ENCODE assay signal across 21 mouse cellular contexts in the genomic region with DNA sequence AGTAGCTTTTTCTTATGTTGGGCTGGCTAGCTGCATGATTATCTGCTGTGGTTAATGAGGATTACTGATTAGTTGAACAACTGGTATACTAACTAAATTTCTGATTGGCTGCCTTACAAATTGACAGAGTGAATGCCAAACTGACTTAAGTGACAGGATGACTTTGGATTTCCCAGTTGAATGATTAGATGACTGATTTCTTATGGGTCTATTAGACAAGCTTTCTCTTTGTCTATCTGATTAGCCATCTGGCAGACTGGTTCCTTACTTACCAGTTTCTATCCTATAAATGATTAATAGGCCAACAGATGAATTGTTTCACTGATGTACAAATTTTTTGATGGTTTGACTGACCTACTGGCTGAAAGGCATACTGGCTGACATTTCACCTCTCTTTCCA.
A peak's percentile ranks its signal among the peaks of the same experiment; 100 is the strongest.
DNase-seq lines count a peak whose midpoint lies in the region; ATAC-seq lines count a peak whose summit lies in the region.
"Had no signal": no experiment of that assay in that cellular context is flagged by ENCODE, and none has a peak within 500 bp of the region (broad histone marks: within the 10 kb centered on the region; RNA-seq: fewer than 3 reads in every experiment).

No protein-coding gene starts in this region.

- H3K36me3 ChIP-seq in kidney, embryonic 16.5 days (ENCODE audit: insufficient read depth, low read length): no peaks in the 10 kb centered on the region
- H3K36me3 ChIP-seq: embryonic facial prominence, embryonic 13.5 days; embryonic facial prominence, embryonic 15.5 days; forebrain, embryonic 10.5 days; forebrain, embryonic 12.5 days had no signal

- H3K4me3 ChIP-seq in kidney, embryonic 16.5 days (ENCODE audit: low read length): no peak overlapping the region
- H3K4me3 ChIP-seq: embryonic facial prominence, embryonic 13.5 days; embryonic facial prominence, embryonic 15.5 days; erythroblast, embryonic 14.5 days; forebrain, embryonic 10.5 days; forebrain, embryonic 12.5 days had no signal

- no peak overlapping the region for H3K4me2 ChIP-seq in kidney, embryonic 16.5 days (replicated peaks; ENCODE audit: low read depth, low read length)
- H3K4me2 ChIP-seq: embryonic facial prominence, embryonic 13.5 days; embryonic facial prominence, embryonic 15.5 days; forebrain, embryonic 12.5 days had no signal

- ATAC-seq in kidney, embryonic 16.5 days (ENCODE audit: low FRiP score, low TSS enrichment): peak; percentile 59; the same call in 1 of the 2 replicates
- ATAC-seq: forebrain, embryonic 14.5 days; forebrain, embryonic 16.5 days had no signal

- H3K9ac ChIP-seq in kidney, embryonic 16.5 days (replicated peaks; ENCODE audit: low read length): no peak overlapping the region
- H3K9ac ChIP-seq: embryonic facial prominence, embryonic 13.5 days; embryonic facial prominence, embryonic 15.5 days; forebrain, embryonic 12.5 days had no signal

- no peaks in the 10 kb centered on the region for H3K27me3 ChIP-seq in kidney, embryonic 16.5 days (ENCODE audit: insufficient read depth, low read length)
- H3K27me3 ChIP-seq: embryonic facial prominence, embryonic 13.5 days; embryonic facial prominence, embryonic 15.5 days; forebrain, embryonic 12.5 days had no signal

- peak; percentile 53 for DNase-seq in kidney, adult 9 months
- no peak for DNase-seq in kidney, postnatal 4 days
- DNase-seq in kidney, postnatal 36 days: no peak
- DNase-seq: adrenal gland, adult 2 months; adrenal gland, postnatal 10 days; adrenal gland, postnatal 25 days; cerebellum, adult 11 months; cerebellum, adult 18-20 months; cerebellum, adult 8-10 months; cerebellum, adult 9-11 months; cerebellum, postnatal 14 days; cerebellum, postnatal 36 days; embryo, embryonic 11 days had no signal

- no peak overlapping the region for H3K27ac ChIP-seq in kidney, embryonic 16.5 days (ENCODE audit: low read length)
- H3K27ac ChIP-seq: embryonic facial prominence, embryonic 13.5 days; embryonic facial prominence, embryonic 15.5 days; forebrain, embryonic 10.5 days; forebrain, embryonic 12.5 days had no signal

- no peaks in the 10 kb centered on the region for H3K9me3 ChIP-seq in kidney, embryonic 16.5 days (ENCODE audit: low read length)
- H3K9me3 ChIP-seq: embryonic facial prominence, embryonic 13.5 days; embryonic facial prominence, embryonic 15.5 days; forebrain, embryonic 10.5 days; forebrain, embryonic 12.5 days had no signal

- no peaks in the 10 kb centered on the region for H3K4me1 ChIP-seq in kidney, embryonic 16.5 days (ENCODE audit: insufficient read depth, low read length)
- H3K4me1 ChIP-seq: embryonic facial prominence, embryonic 13.5 days; embryonic facial prominence, embryonic 15.5 days; forebrain, embryonic 10.5 days; forebrain, embryonic 12.5 days had no signal
